Mouse (Mus musculus) CH12.LX (cell line): ENCODE results near the gene Ampd3. TPM values are rescaled to one million over a fixed set of nuclear protein-coding genes. Genes with fewer than 3 reads are reported as not detected.

Source experiments
- DNase-seq: peaks from one replicate; pipeline ENCODE4 v3.0.0-alpha.2; 2013; ENCODE audit errors: extremely low read depth
- H3K27ac ChIP-seq: 2 replicates; pipeline ENCODE4 v1.5.1; 2012; ENCODE audit warnings: low read depth, mild to moderate bottlenecking, control low read depth, moderate library complexity; ENCODE audit not compliant: insufficient read depth
- H3K27me3 ChIP-seq: replicated peaks from 2 replicates; pipeline ENCODE3; 2012; ENCODE audit warnings: inconsistent platforms
- H3K36me3 ChIP-seq, 2 experiments: replicated peaks in 1 of 2; 2 replicates each; pipeline versions ENCODE3 to v1.6.1; 2012; ENCODE audit warnings: inconsistent platforms in 1 of 2, low read length in 1 of 2, mild to moderate bottlenecking in 1 of 2, mixed read lengths in 1 of 2, moderate library complexity in 1 of 2; ENCODE audit not compliant: control insufficient read depth in 1 of 2, insufficient read depth in 1 of 2
- H3K4me1 ChIP-seq, 2 experiments: 2 replicates each; pipeline ENCODE4 v1.6.1; 2012; ENCODE audit warnings: inconsistent platforms in 1 of 2, moderate library complexity in 1 of 2; ENCODE audit not compliant: insufficient read depth in 2 of 2, control insufficient read depth in 1 of 2
- H3K4me2 ChIP-seq: 2 replicates; pipeline ENCODE4 v1.6.1; 2012; ENCODE audit warnings: low read depth, mild to moderate bottlenecking, control low read depth; ENCODE audit not compliant: poor library complexity, insufficient read depth, severe bottlenecking
- H3K4me3 ChIP-seq, 3 experiments: fragments of 150-350 bp in 1 of 3; sonication (generic) in 1 of 3; replicated peaks in 1 of 3; 2 replicates each; pipeline versions ENCODE3 to v1.5.1; 2011 to 2012; ENCODE audit warnings: low read depth in 2 of 3, low read length in 2 of 3, mild to moderate bottlenecking in 2 of 3, moderate library complexity in 2 of 3, control low read depth in 1 of 3, improper control_type of control experiment in 1 of 3, inconsistent platforms in 1 of 3, mixed read lengths in 1 of 3; ENCODE audit not compliant: poor library complexity in 1 of 3
- H3K79me2 ChIP-seq: replicated peaks from 2 replicates; pipeline ENCODE4 v1.6.1; 2012; ENCODE audit warnings: mild to moderate bottlenecking, moderate library complexity; ENCODE audit not compliant: control insufficient read depth, poor library complexity, insufficient read depth, severe bottlenecking; ENCODE audit errors: extremely low read depth
- H3K9ac ChIP-seq: 2 replicates; pipeline ENCODE4 v1.6.1; 2012; ENCODE audit warnings: low read depth, mild to moderate bottlenecking, control low read depth, moderate library complexity; ENCODE audit not compliant: insufficient read depth
- H3K9me3 ChIP-seq: replicated peaks from 2 replicates; pipeline ENCODE3; 2012; ENCODE audit warnings: low read length, inconsistent platforms, mixed read lengths
- CTCF ChIP-seq, 2 experiments: IDR thresholded peaks in 1 of 2; conservative IDR thresholded peaks in 1 of 2; 2 replicates each; pipeline ENCODE4 v1.5.1; 2011 to 2012; ENCODE audit warnings: low read depth in 2 of 2, low read length in 2 of 2, improper control_type of control experiment in 1 of 2, inconsistent platforms in 1 of 2, mild to moderate bottlenecking in 1 of 2, moderate library complexity in 1 of 2
- ETS1 ChIP-seq: conservative IDR thresholded peaks from 2 replicates; pipeline ENCODE4 v1.6.1; 2012; ENCODE audit warnings: low read depth, mild to moderate bottlenecking, inconsistent platforms, low read length, improper control_type of control experiment, moderate library complexity
- MXI1 ChIP-seq: IDR thresholded peaks from 2 replicates; pipeline ENCODE4 v1.6.1; 2011; ENCODE audit warnings: mild to moderate bottlenecking, low read depth, low read length, improper control_type of control experiment
- MYC ChIP-seq: IDR thresholded peaks from 2 replicates; pipeline ENCODE4 v1.6.1; 2011; ENCODE audit warnings: low read depth, mild to moderate bottlenecking, improper control_type of control experiment, low read length
- POLR2A ChIP-seq: IDR thresholded peaks from 2 replicates; pipeline ENCODE4 v1.6.1; 2011; ENCODE audit warnings: low read depth, mild to moderate bottlenecking, improper control_type of control experiment, low read length
- POLR2AphosphoS2 ChIP-seq: IDR thresholded peaks from 2 replicates; pipeline ENCODE4 v1.6.1; 2011; ENCODE audit warnings: low read depth, low read length, improper control_type of control experiment
- RCOR1 ChIP-seq: conservative IDR thresholded peaks from 2 replicates; pipeline ENCODE4 v1.6.1; 2012; ENCODE audit warnings: low read depth, mild to moderate bottlenecking, inconsistent platforms, low read length, improper control_type of control experiment
- TBP ChIP-seq: conservative IDR thresholded peaks from 2 replicates; pipeline ENCODE4 v1.6.1; 2011; ENCODE audit warnings: low read depth, low read length, improper control_type of control experiment
- USF1 ChIP-seq: IDR thresholded peaks from 2 replicates; pipeline ENCODE4 v1.6.1; 2014; ENCODE audit warnings: low read depth, mild to moderate bottlenecking, inconsistent platforms, low read length, improper control_type of control experiment
- USF2 ChIP-seq: conservative IDR thresholded peaks from 2 replicates; pipeline ENCODE4 v1.6.1; 2011; ENCODE audit warnings: low read depth, low read length, improper control_type of control experiment
- dilution Hi-C: fragments of 300-500 bp; cut with MboI; formaldehyde crosslinking; loops from 2 replicates; pipeline ENCODE4 v1.14.3; 2020; ENCODE audit warnings: low sequenced_read_pairs; ENCODE audit not compliant: extremely low pct_unique_long_range_greater_than_20kb, extremely low pct_ligation_motif_present
- in situ Hi-C: fragments of 300-500 bp; cut with MboI; formaldehyde crosslinking; loops from 3 replicates; pipeline ENCODE4 v1.14.3; 2019; ENCODE audit warnings: low sequenced_read_pairs, low pct_ligation_motif_present, low pct_unique_long_range_greater_than_20kb, mixed read lengths
- polyA plus RNA-seq: library from polyadenylated mRNA; unstranded; fragments of >175 nt; gene quantifications from 2 replicates; pipeline ENCODE4 v1.2.1, GENCODE M21; 2012; ENCODE audit warnings: low read depth; ENCODE audit not compliant: insufficient read length
- total RNA-seq, 2 experiments: library from RNA; depleted of rRNA; stranded (reverse); fragments of 300-350 nt in 1 of 2; fragments of >200 nt in 1 of 2; gene quantifications; 2 replicates each; pipeline ENCODE4 v1.2.3; 2012 to 2014

The Ampd3 gene
- total and polyA plus RNA-seq, 3 experiments: 0.08 to 0.84 (median 0.30) TPM

DNA sequence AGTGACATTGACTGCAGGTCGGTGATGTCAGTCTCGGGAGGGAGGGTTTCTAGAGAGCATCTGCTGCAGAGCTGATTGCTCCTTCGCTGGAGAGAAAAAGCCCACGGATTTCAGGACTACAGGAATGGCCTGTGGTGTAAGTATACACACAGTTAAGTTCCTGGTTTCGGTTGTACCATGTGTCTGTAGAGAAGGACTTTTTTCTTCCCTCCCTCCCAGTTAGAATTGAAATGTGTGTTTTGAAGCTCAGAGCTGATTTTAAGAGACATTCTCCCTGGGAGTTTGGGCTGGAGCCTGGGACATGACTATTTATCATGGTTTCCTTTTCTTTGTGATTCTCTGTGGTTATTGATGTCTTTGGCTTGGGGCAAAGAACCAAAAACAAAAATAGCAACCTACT, 28.2 kb upstream of the Ampd3 start:
- dilution Hi-C loops (no loop called here), in situ Hi-C loops (no loop called here)
- H3K9ac ChIP-seq: no peak overlapping the region
- no peak for DNase-seq
- H3K27me3 ChIP-seq: no peaks in the 10 kb centered on the region
- peaks cover 17% of the 10 kb centered on the region for H3K9me3 ChIP-seq
- no peaks in the 10 kb centered on the region for H3K79me2 ChIP-seq
- H3K4me1 ChIP-seq: no peaks in the 10 kb centered on the region
- H3K27ac ChIP-seq: no peak overlapping the region
- no peak overlapping the region for H3K4me2 ChIP-seq
- H3K4me3 ChIP-seq: no peak overlapping the region
- TF ChIP-seq MXI1 (no peak), MYC (no peak), USF2 (no peak), ETS1 (no peak), POLR2A (no peak), CTCF (conservative IDR thresholded peaks at IDR 0.05 in 1 of 2, IDR thresholded peaks at IDR 0.05 in 1 of 2; ENCODE audit: low read depth in 2 of 2, low read length in 2 of 2) (no peak), POLR2AphosphoS2 (no peak)
- TF ChIP-seq, all 38 proteins: peak for 0
- H3K36me3 ChIP-seq: no peaks in the 10 kb centered on the region

DNA sequence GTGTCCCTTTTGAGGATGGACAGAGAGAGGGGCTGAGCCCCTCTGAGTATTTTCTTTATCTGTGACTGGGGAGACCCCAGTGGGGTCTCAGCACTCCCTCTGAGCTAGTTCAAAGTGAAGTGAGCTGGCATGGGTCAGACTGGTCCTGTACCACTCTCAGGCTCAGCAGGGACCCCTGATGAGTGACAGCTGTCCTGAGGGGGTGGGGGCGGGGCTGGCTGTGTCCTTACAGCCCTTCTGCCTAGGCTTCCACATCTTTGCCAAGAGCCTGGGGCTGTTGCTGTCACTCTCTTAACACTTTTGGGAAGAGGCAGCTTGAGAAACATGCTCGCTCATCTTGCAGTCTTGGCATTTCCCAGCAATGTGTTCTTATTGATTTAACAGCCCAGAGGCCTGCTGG, 27.8 kb upstream of the Ampd3 start:
- TF ChIP-seq MYC: no peak
- TF ChIP-seq TBP: no peak
- TF ChIP-seq RCOR1: no peak
- no peaks in the 10 kb centered on the region for H3K27me3 ChIP-seq
- peaks cover 17% of the 10 kb centered on the region for H3K9me3 ChIP-seq
- H3K9ac ChIP-seq: no peak overlapping the region
- no peaks in the 10 kb centered on the region for H3K4me1 ChIP-seq
- in situ Hi-C loops (no loop called here), dilution Hi-C loops (no loop called here)
- H3K27ac ChIP-seq: no peak overlapping the region
- no peaks in the 10 kb centered on the region for H3K79me2 ChIP-seq
- H3K4me3 ChIP-seq: no peak overlapping the region
- no peak overlapping the region for H3K4me2 ChIP-seq
- no peak for DNase-seq
- H3K36me3 ChIP-seq: no peaks in the 10 kb centered on the region

DNA sequence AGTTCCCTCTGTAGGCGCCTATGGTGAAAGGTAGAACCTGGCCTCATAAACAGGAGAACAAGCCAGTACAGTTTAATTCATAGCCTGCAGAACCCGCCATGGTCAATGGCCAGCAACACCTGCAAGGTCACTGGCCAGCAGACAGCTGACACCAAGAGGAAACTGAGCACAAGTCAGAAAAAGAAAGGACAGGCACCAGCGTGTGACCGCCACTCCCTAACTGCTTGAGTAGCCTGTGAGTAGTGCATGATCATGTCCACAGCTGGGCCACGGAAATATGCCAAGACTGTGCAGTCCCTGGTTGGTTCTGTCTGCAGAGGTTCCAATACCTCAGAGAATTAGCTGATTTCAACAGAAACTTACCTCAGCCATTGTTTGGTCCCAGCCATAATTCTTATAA, 26.0 kb upstream of the Ampd3 start:
- peaks cover 7% of the 10 kb centered on the region for H3K9me3 ChIP-seq
- in situ Hi-C loops (no loop called here), dilution Hi-C loops (no loop called here)
- no peak overlapping the region for H3K4me3 ChIP-seq
- no peak for TF ChIP-seq USF1
- H3K27me3 ChIP-seq: no peaks in the 10 kb centered on the region
- H3K36me3 ChIP-seq: no peaks in the 10 kb centered on the region
- H3K4me2 ChIP-seq: no peak overlapping the region
- no peak overlapping the region for H3K9ac ChIP-seq
- H3K27ac ChIP-seq: no peak overlapping the region
- H3K4me1 ChIP-seq: peaks cover 0 to 8% of the 10 kb centered on the region in 2 experiments; a peak in 2 of 4 replicates
- DNase-seq: no peak
- H3K79me2 ChIP-seq: no peaks in the 10 kb centered on the region
